Mouse (Mus musculus): ENCODE data around the gene A630023A22Rik.

The A630023A22Rik gene

GRCm38 (mm10) chr14:34092856-34093255, 9.7 kb downstream of the A630023A22Rik start:
- in situ Hi-C loops (cut with MboI; ENCODE audit: low pct_unique_long_range_greater_than_20kb in 1 of 2, low sequenced_read_pairs in 2 of 2, unreplicated experiment in 1 of 2), result loop anchor here (25.0 kb wide), 2 partner anchors 469 to 494 kb away; partner anchors contain the start of gene Ldb3 (in 1 of the 2)

- in situ Hi-C loops (cut with MboI; ENCODE audit: low pct_unique_long_range_greater_than_20kb in 1 of 2, low sequenced_read_pairs in 2 of 2, unreplicated experiment in 1 of 2), result loop anchor here (25.0 kb wide), 2 partner anchors 471 to 496 kb away; partner anchors contain the start of gene Ldb3 (in 1 of the 2)
These were observed 11.1 kb downstream of the A630023A22Rik start for GRCm38 (mm10) chr14:34091475-34091874.

GRCm38 (mm10) chr14:34089796-34090195, 12.8 kb downstream of the A630023A22Rik start:
- in situ Hi-C loops (cut with MboI; ENCODE audit: low pct_unique_long_range_greater_than_20kb in 1 of 2, low sequenced_read_pairs in 2 of 2, unreplicated experiment in 1 of 2), result loop anchor here (25.0 kb wide), 2 partner anchors 473 to 498 kb away; partner anchors contain the start of gene Ldb3 (in 1 of the 2)

DNA sequence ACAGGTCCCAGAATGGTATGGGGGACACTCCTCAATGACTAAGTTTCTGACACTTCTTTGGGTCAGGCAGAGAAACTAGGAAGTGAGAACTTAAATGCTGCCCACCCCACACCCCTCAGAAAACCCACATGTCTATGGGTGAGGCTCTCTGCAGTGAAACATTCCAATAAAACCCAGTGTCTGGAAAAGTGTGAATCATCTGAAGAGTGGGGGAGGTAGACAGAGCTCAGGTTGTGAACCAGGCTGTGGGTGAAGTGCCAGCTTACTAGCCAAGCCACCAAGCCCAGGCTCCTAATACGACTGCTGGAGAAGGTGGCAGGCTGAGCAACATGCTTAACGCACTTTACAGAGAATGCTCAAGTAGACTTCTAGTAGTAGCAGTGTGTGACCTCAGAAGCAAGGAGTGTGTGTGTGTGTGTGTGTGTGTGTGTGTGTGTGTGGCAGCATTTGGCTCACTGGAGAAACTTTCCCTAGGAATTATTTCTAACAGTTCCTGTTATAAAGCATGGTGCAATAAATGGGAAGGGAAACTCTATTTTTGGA, 14.6 kb downstream of the A630023A22Rik start:
- in situ Hi-C loops (cut with MboI; ENCODE audit: low pct_unique_long_range_greater_than_20kb in 1 of 2, low sequenced_read_pairs in 2 of 2, unreplicated experiment in 1 of 2), result loop anchor here (25.0 kb wide), 2 partner anchors 474 to 499 kb away; partner anchors contain the start of gene Ldb3 (in 1 of the 2)

GRCm38 (mm10) chr14:34086806-34087205, 15.7 kb downstream of the A630023A22Rik start:
- in situ Hi-C loops (cut with MboI; ENCODE audit: low pct_unique_long_range_greater_than_20kb in 1 of 2, low sequenced_read_pairs in 2 of 2, unreplicated experiment in 1 of 2), result loop anchor here (25.0 kb wide), 2 partner anchors 475 to 500 kb away; partner anchors contain the start of gene Ldb3 (in 1 of the 2)

- in situ Hi-C loops (cut with MboI; ENCODE audit: low pct_unique_long_range_greater_than_20kb in 1 of 2, low sequenced_read_pairs in 2 of 2, unreplicated experiment in 1 of 2), result loop anchor here (25.0 kb wide), 2 partner anchors 477 to 502 kb away; partner anchors contain the start of gene Ldb3 (in 1 of the 2)
These were observed 16.8 kb downstream of the A630023A22Rik start, which contains the start of gene Anxa8 for GRCm38 (mm10) chr14:34085731-34086130. TSS of gene Anxa8 (plus strand) at chr14:34085981.

- in situ Hi-C loops (cut with MboI; ENCODE audit: low pct_unique_long_range_greater_than_20kb in 1 of 2, low sequenced_read_pairs in 2 of 2, unreplicated experiment in 1 of 2), result loop anchor here (25.0 kb wide), 2 partner anchors 482 to 507 kb away; partner anchors contain the start of gene Ldb3 (in 1 of the 2)
These were observed 22.1 kb downstream of the A630023A22Rik start for GRCm38 (mm10) chr14:34080321-34080997.

DNA sequence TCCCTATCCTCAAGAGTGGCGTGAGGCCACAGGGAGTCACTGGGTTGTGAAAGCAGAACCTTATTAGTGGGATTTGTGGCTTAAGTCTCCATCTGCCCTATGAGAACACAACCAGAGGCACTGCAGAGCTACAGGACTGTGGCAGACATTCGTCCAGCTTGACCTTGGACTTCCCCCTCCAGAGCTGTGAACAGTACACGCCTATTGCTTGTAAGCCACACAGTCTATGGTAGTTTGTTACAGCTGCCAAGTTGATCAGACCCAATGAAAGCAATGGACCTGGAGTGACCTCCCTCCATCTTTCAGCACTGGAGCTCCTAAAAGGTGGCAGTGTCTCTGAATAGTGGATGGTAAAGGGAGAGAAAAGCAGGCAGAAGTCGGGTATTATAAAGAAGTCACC, 24.3 kb downstream of the A630023A22Rik start:
- in situ Hi-C loops (cut with MboI; ENCODE audit: low pct_unique_long_range_greater_than_20kb in 1 of 2, low sequenced_read_pairs in 2 of 2, unreplicated experiment in 1 of 2), result loop anchor here (25.0 kb wide), 2 partner anchors 484 to 509 kb away; partner anchors contain the start of gene Ldb3 (in 1 of the 2)

GRCm38 (mm10) chr14:34077222-34077621, 25.3 kb downstream of the A630023A22Rik start:
- in situ Hi-C loops (cut with MboI; ENCODE audit: low pct_unique_long_range_greater_than_20kb in 1 of 2, low sequenced_read_pairs in 2 of 2, unreplicated experiment in 1 of 2), result loop anchor here (25.0 kb wide), 2 partner anchors 485 to 510 kb away; partner anchors contain the start of gene Ldb3 (in 1 of the 2)

DNA sequence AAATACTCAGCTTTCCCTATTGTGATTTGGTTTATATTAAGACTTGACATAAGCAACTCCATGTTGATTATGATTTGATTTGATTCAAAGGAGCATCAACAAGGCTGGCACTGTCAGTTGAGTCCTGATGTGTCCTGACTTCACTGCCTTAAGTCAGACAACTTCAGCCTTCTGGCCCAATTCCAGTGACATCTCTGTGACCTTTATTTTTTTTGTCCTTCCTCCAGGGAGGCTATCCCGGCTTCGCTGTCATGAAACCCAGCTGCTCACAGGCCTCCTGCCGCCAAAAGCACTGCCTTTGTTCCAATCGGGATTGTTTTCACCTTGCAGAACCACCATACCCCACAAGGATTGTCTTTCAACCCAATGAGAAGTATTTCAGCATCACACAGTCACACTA, 27.2 kb downstream of the A630023A22Rik start:
- in situ Hi-C loops (cut with MboI; ENCODE audit: low pct_unique_long_range_greater_than_20kb in 1 of 2, low sequenced_read_pairs in 2 of 2, unreplicated experiment in 1 of 2), result loop anchor here (25.0 kb wide), 2 partner anchors 487 to 512 kb away; partner anchors contain the start of gene Ldb3 (in 1 of the 2)

DNA sequence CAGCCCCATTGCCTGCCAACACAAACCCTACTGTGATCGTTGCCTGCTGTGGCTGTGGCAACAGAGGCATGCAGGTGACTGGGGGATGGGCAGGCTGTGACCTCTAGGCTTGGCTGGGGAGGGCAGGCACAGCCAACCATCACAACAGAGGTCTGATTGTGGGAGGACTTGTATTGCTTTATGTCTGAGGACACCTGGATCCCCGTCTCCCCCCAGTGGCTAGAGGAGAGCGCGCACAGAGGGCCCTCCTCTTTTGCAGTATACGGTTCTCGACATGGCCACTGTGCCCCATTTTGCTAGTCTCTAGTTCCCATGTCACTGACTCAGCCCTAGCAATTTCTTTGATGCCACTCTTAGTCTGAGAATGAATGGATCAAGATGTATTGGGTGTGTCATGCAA, 30.9 kb downstream of the A630023A22Rik start:
- in situ Hi-C loops (cut with MboI; ENCODE audit: low pct_unique_long_range_greater_than_20kb in 1 of 2, low sequenced_read_pairs in 2 of 2, unreplicated experiment in 1 of 2), result no loop called here

DNA sequence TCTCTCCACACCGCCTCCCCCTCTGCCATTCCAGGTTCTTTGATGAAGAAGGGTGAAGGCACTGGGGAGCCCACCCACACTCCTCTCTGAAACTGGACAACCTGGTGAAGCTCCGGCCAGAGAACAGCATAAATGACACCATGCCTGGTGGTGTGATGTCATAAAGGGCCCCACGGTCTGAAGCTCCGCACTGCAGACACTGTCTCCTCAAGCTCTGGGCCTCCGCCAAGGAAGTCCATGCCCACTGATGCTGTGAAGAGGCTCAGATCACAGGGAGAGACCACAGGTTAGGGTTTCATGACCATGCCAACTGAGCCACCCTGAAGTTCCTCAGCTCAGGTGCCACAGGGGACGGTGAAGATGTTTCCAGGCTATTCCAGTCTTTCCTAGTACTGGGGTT, 50.0 kb downstream of the A630023A22Rik start, which contains the start of gene Antxrl:
TSS of gene Antxrl (plus strand) at position 192 of the 400 bp plus-strand sequence.
- in situ Hi-C loops (cut with MboI; ENCODE audit: low pct_unique_long_range_greater_than_20kb in 1 of 2, low sequenced_read_pairs in 2 of 2, unreplicated experiment in 1 of 2), result no loop called here

GRCm38 (mm10) chr14:34050101-34050779, 52.3 kb downstream of the A630023A22Rik start:
- in situ Hi-C loops (cut with MboI; ENCODE audit: low pct_unique_long_range_greater_than_20kb in 1 of 2, low sequenced_read_pairs in 2 of 2, unreplicated experiment in 1 of 2), result no loop called here

- in situ Hi-C loops (cut with MboI; ENCODE audit: low pct_unique_long_range_greater_than_20kb in 1 of 2, low sequenced_read_pairs in 2 of 2, unreplicated experiment in 1 of 2), result no loop called here
These were observed 59.2 kb downstream of the A630023A22Rik start for GRCm38 (mm10) chr14:34043341-34043740.

DNA sequence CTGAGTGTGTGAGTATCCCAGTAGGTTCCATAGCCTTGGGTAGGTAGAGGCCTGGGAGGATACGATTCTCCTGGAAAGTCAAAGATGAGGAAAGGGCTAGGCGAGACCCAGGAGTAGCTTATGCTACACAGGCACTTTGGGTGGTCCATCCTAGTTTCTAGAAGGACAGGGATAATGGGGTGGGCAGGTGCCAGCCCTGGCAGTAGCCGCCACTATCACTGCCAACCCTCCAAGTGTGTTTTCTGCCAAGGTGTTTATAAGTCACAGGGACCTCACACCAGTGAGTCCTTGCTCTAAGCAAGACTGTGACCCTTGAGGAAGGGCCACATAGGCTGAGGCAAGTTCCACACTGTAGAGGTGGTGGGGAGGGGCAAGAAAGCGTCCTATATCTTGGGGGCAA, 61.3 kb downstream of the A630023A22Rik start:
- in situ Hi-C loops (cut with MboI; ENCODE audit: low pct_unique_long_range_greater_than_20kb in 1 of 2, low sequenced_read_pairs in 2 of 2, unreplicated experiment in 1 of 2), result no loop called here

- in situ Hi-C loops (cut with MboI; ENCODE audit: low pct_unique_long_range_greater_than_20kb in 1 of 2, low sequenced_read_pairs in 2 of 2, unreplicated experiment in 1 of 2), result no loop called here
These were observed 68.5 kb downstream of the A630023A22Rik start for GRCm38 (mm10) chr14:34033841-34034610.

GRCm38 (mm10) chr14:34026710-34027109, 75.8 kb downstream of the A630023A22Rik start:
- in situ Hi-C loops (cut with MboI; ENCODE audit: low pct_unique_long_range_greater_than_20kb in 1 of 2, low sequenced_read_pairs in 2 of 2, unreplicated experiment in 1 of 2), result no loop called here

GRCm38 (mm10) chr14:34016938-34017337, 85.6 kb downstream of the A630023A22Rik start:
- in situ Hi-C loops (cut with MboI; ENCODE audit: low pct_unique_long_range_greater_than_20kb in 1 of 2, low sequenced_read_pairs in 2 of 2, unreplicated experiment in 1 of 2), result no loop called here

Data from mouse embryonic stem cell (cell line).